Mouse (Mus musculus) layer of hippocampus, postnatal 10 days (tissue): ENCODE data around the gene Nxph1. TPM values are rescaled to one million over a fixed set of nuclear protein-coding genes. Genes with fewer than 3 reads are reported as not detected.

ENCODE experiments used
- DNase-seq, 2 experiments: peaks; one replicate each; pipeline ENCODE4 v3.0.0; 2021; ENCODE audit warnings: low spot score in 2 of 2
- total RNA-seq, 2 experiments: library from RNA; stranded (reverse); gene quantifications; 2 replicates each; pipeline ENCODE4 v1.2.3; 2021

Nxph1 gene
- total RNA-seq, 2 experiments from 2014 or later = 53.6 to 55.6 TPM

DNA sequence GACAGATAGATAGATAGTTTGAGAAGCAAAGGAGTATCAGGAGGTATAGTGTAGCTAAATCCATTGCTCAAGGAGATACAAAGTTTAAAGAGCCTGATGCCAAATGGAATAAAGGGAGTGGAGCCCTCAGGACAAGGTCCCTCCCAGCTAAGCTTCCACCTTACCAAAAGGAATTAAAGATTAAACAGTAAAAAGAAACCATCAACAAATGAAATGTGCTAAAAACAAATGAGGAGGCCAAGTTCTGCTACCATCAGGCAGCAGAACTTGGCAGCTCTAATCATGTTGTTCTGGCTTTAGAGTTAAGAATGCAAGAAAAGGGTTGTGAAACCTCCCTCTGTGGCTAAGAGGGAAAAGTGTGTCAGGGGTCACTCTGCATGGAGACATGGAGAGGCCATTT is 159.1 kb downstream of the Nxph1 start:
- DNase-seq = no peak

DNA sequence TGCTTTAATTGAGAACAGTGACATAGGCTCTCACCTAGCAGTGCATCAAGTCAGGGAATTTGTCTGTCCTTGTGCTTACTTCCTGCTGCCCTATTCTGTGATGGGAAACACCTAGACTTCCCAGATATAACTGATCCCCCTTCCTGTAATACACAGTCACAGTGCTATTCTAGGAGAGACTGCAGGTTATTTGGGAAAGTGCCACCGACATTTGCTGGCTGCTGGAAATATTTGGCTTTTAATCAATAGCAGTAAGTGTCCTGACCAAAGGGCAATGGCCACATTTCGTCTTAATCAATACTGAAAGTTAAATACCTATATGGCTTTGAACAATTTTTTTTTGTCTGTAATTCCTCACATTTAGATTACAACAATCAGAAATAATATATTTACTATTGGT is 170.9 kb downstream of the Nxph1 start:
- no peak for DNase-seq

GRCm38 (mm10) chr6:9124321-9124914 is 176.2 kb downstream of the Nxph1 start:
- no peak for DNase-seq

GRCm38 (mm10) chr6:9133589-9134279 is 185.5 kb downstream of the Nxph1 start:
- no peak for DNase-seq

- no peak for DNase-seq
These were observed 199.7 kb downstream of the Nxph1 start for GRCm38 (mm10) chr6:9147966-9148365.

DNA sequence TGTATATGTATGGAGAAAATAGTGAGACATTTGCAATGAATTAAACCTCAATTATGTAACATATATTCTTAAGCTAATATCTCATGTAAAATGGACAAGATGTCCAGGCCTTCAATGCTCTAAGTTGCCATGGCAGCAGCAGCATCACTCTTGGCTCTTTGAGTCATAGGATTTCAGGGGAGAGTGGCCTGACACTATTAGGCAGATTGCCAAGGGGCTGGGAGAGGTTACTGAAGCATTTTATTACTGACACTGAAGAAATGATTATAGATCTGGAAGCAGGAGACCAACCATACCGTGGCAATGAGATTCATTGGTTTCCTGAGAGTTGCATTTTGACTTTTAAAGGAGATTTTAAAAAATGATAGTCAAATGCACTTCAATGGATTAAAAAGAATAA is 201.6 kb downstream of the Nxph1 start:
- DNase-seq = no peak

DNA sequence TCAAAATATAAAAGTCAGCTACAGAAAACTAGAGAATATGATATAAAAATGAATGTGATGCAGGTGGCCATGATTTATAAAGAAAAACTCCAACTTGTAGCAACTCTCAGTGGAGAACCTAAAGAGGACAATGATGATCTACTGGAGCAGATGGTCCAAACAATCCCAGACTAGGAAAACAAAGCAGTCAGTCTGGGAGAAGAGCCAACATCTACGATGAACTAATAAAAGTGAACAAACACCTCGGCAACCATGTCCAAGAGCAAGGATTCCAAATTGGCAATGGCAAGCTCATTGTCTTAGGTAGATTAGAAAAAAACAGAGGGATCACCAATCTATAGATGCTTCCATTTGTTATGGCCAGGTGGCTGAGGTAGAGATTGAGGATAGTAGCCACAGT is 211.0 kb downstream of the Nxph1 start:
- no peak for DNase-seq

GRCm38 (mm10) chr6:9182477-9182876 is 234.2 kb downstream of the Nxph1 start:
- DNase-seq = no peak

DNA sequence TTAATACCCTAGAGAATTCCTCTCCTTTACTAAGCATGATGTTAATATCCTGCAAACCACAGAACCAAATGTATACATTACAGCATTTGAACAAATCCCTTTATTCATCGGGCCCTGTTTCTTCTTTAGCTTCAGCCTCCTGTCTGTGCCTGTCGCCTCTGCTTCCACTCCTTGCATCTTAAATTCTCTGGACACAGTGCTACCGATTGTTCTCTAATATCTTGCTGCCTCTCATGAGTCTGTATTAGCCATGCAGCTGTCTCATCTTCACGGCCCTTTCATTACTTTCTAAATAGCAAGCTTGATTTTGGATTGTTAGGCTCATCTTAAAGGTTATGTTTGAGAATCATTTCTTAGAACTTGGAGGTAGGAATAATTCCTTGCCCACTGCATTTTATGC is 262.5 kb downstream of the Nxph1 start:
- DNase-seq = no peak

- no peak for DNase-seq
These were observed 272.7 kb downstream of the Nxph1 start for GRCm38 (mm10) chr6:9220724-9221453.

DNA sequence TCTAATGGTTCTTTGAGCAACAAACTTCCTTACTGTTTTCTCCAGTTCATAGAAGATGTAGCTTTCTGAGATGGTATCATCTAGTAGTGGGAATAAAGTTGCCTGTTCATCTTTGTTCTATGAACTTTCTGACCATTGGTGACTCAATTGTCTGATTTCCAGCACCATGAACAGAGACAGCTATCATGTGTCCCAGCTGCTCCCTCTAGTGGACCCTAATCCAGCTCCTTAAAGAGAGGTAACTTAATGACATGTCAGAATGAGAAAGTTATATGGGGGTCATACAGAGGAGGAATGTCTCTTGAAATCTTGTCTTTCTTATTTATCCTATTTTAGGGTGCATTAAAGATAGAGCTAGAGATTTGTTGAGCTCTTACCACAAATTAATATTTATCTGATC is 286.6 kb downstream of the Nxph1 start:
- DNase-seq = peak; percentile 6 to 28

- no peak for DNase-seq
These were observed 319.8 kb downstream of the Nxph1 start for GRCm38 (mm10) chr6:9267998-9268397.

Other genes starting within 250 kb of the Nxph1 start
- gene Ica1, start 169.9 kb upstream of the Nxph1 start, total RNA-seq = 10 to 100 TPM; 56.8 to 61.4 TPM